Mouse (Mus musculus) C2C12 (cell line): ENCODE results near the gene Bcl2l10. TPM values are rescaled to one million over a fixed set of nuclear protein-coding genes. Genes with fewer than 3 reads are reported as not detected.

ENCODE experiments used
- H3K27me3 ChIP-seq: one replicate; pipeline ENCODE4 v1.6.1; 2011; ENCODE audit not compliant: control insufficient read depth, insufficient read depth, insufficient read length
- H3K36me3 ChIP-seq: one replicate; pipeline ENCODE4 v1.6.1; 2011; ENCODE audit not compliant: control insufficient read depth, insufficient read depth
- H3K4me3 ChIP-seq: one replicate; pipeline ENCODE4 v1.5.1; 2011; ENCODE audit warnings: mild to moderate bottlenecking, control low read depth; ENCODE audit not compliant: poor library complexity, insufficient read depth, severe bottlenecking
- H3K79me2 ChIP-seq: one replicate; pipeline ENCODE4 v1.6.1; 2011; ENCODE audit not compliant: control insufficient read depth, insufficient read depth
- H3K79me3 ChIP-seq: one replicate; pipeline ENCODE4 v1.6.1; 2011; ENCODE audit warnings: low read depth, control low read depth
- H3ac ChIP-seq: one replicate; pipeline ENCODE3; 2011; ENCODE audit warnings: low read depth; ENCODE audit not compliant: control insufficient read depth, insufficient read length
- CEBPB ChIP-seq: IDR thresholded peaks from one replicate; pipeline ENCODE4 v1.6.1; 2011; ENCODE audit warnings: low read depth, mild to moderate bottlenecking, control low read depth, moderate library complexity
- CTCF ChIP-seq: IDR thresholded peaks from one replicate; pipeline ENCODE4 v1.5.1; 2011; ENCODE audit not compliant: control insufficient read depth, insufficient read depth, insufficient read length
- FOSL1 ChIP-seq: IDR thresholded peaks from one replicate; pipeline ENCODE4 v1.8.0; 2011; ENCODE audit warnings: mild to moderate bottlenecking, low read length; ENCODE audit not compliant: poor library complexity, insufficient read depth, severe bottlenecking
- MAX ChIP-seq: IDR thresholded peaks from one replicate; pipeline ENCODE4 v1.6.1; 2011; ENCODE audit warnings: mild to moderate bottlenecking, control low read depth
- MYOD1 ChIP-seq: IDR thresholded peaks from one replicate; pipeline ENCODE4 v1.6.1; 2011; ENCODE audit warnings: low read depth; ENCODE audit not compliant: control insufficient read depth, insufficient read length
- MYOG ChIP-seq: IDR thresholded peaks from one replicate; pipeline ENCODE4 v1.6.1; 2011; ENCODE audit not compliant: control insufficient read depth, insufficient read length; ENCODE audit errors: extremely low read depth
- USF1 ChIP-seq: IDR thresholded peaks from one replicate; pipeline ENCODE4 v1.6.1; 2011; ENCODE audit warnings: low read depth, mild to moderate bottlenecking, control low read depth, moderate library complexity
- long read RNA-seq, 2 experiments: library from polyadenylated mRNA; unstranded; transcript quantifications; one replicate each; pipeline ENCODE4 v2.0.0; 2019 to 2020
- polyA plus RNA-seq: library from polyadenylated mRNA; unstranded; fragments of >200 nt; fragmentation: generic; extraction: Trizol; gene quantifications from one replicate; pipeline ENCODE4 v1.2.1, GENCODE M21; 2012; ENCODE audit warnings: missing spikeins

Bcl2l10 gene
- not detected for polyA plus RNA-seq
- long read RNA-seq, experiment 1: 0 reads
- long read RNA-seq, experiment 2: 0 reads

DNA sequence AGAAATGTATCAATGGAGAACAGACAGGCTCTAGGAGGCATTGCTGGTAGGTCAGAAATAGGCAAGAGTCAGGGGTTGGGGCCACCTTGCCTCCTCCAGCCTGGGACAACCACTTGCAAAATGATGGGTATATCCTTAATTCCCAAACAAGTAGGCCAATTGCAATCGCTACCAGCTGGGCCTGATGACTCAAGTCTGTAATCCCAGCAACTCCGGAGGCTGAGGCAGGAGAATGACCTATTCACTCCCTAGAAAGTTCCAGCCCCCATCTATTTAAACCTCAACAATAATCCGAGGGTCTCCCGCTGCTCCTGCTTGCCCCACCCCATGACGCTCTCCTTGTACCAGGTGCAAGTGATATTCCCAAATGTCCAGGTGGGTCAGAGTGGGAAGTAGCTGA, at the start of gene Bcl2l10:
Gene Bcl2l10, plus strand, starts transcription at position 301 of the 400 bp plus-strand sequence.
- no peaks in the 10 kb centered on the region for H3K79me2 ChIP-seq
- no peaks in the 10 kb centered on the region for H3K36me3 ChIP-seq
- no peaks in the 10 kb centered on the region for H3K79me3 ChIP-seq
- H3ac ChIP-seq: no peak within 1 kb of the TSS
- H3K4me3 ChIP-seq: no peak within 1 kb of the TSS
- H3K27me3 ChIP-seq: no peaks in the 10 kb centered on the region
- no peak for TF ChIP-seq MYOD1
- no peak for TF ChIP-seq FOSL1
- no peak for TF ChIP-seq CTCF
- no peak for TF ChIP-seq MAX
- TF ChIP-seq CEBPB: no peak
- TF ChIP-seq MYOG: no peak
- no peak for TF ChIP-seq USF1

DNA sequence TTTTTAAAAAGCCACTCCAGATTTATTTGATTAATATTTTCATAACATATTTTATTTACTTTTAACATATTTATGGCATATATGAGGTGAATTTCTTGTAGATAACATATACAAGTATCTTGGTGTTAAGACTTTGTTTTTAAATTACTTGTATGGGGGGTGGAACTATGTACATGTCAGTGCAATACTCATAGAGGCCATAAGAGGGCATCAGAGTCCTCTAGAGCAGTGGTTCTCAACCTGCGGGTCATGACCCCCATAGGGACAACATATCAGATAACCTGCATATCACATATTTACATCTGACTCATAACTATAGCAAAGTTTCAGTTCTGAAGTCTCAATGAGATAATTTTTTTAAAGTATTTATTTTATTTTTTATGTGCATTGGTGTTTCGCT, 48.2 kb upstream of the Bcl2l10 start:
- Histone ChIP-seq H3K36me3 (no peaks in the 10 kb centered on the region), H3K79me2 (no peaks in the 10 kb centered on the region), H3K27me3 (no peaks in the 10 kb centered on the region), H3K79me3 (no peaks in the 10 kb centered on the region), H3K4me3 (no peak overlapping the region), H3ac (no peak overlapping the region)
- no peak for TF ChIP-seq CEBPB
- TF ChIP-seq MAX: no peak
- no peak for TF ChIP-seq FOSL1
- no peak for TF ChIP-seq CTCF
- TF ChIP-seq MYOD1: no peak
- no peak for TF ChIP-seq USF1
- TF ChIP-seq MYOG: no peak

- Histone ChIP-seq H3K79me2 (no peaks in the 10 kb centered on the region), H3K27me3 (no peaks in the 10 kb centered on the region), H3K36me3 (no peaks in the 10 kb centered on the region), H3K4me3 (no peak overlapping the region), H3K79me3 (no peaks in the 10 kb centered on the region), H3ac (no peak overlapping the region)
- TF ChIP-seq CEBPB: no peak
- TF ChIP-seq MYOD1: no peak
- no peak for TF ChIP-seq CTCF
Observed at GRCm38 (mm10) chr9:75303033-75303432, 44.5 kb upstream of the Bcl2l10 start.

GRCm38 (mm10) chr9:75303701-75304261, 43.8 kb upstream of the Bcl2l10 start:
- Histone ChIP-seq H3K4me3 (no peak overlapping the region), H3K79me3 (no peaks in the 10 kb centered on the region), H3K79me2 (no peaks in the 10 kb centered on the region), H3ac (no peak overlapping the region), H3K27me3 (no peaks in the 10 kb centered on the region), H3K36me3 (no peaks in the 10 kb centered on the region)
- TF ChIP-seq MYOG: no peak
- TF ChIP-seq FOSL1: no peak
- no peak for TF ChIP-seq CTCF
- TF ChIP-seq MYOD1: no peak
- TF ChIP-seq MAX: no peak
- TF ChIP-seq USF1: no peak
- no peak for TF ChIP-seq CEBPB

DNA sequence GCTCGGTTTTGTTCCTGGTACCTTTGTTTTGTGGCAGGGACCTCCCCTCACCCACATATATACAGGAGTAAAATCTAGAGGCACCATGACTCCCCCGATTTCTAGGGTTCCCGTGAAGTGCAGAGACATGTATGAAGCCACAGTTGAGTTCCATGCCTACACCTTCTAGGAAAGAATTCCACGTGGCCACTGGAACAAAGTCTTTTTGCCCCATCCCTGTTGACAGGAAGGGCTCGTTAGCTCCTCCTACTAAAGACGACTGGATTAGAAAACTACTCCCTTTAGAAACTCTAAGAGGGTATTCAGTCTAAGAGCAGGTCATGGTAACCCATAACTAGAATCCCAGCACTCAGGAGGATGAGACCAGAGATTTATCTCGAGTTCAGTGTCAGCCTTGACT, 43.3 kb upstream of the Bcl2l10 start:
- H3K36me3 ChIP-seq: no peaks in the 10 kb centered on the region
- H3K4me3 ChIP-seq: no peak overlapping the region
- H3K79me2 ChIP-seq: no peaks in the 10 kb centered on the region
- no peaks in the 10 kb centered on the region for H3K79me3 ChIP-seq
- TF ChIP-seq MYOG (no peak), USF1 (no peak), CTCF (no peak), MAX (no peak), MYOD1 (no peak), CEBPB (no peak)
- no peaks in the 10 kb centered on the region for H3K27me3 ChIP-seq
- H3ac ChIP-seq: no peak overlapping the region

- Histone ChIP-seq H3K4me3 (no peak within 1 kb of the TSS), H3K27me3 (no peaks in the 10 kb centered on the region), H3K36me3 (no peaks in the 10 kb centered on the region), H3K79me3 (no peaks in the 10 kb centered on the region), H3ac (no peak within 1 kb of the TSS), H3K79me2 (no peaks in the 10 kb centered on the region)
- no peak for TF ChIP-seq CEBPB
- no peak for TF ChIP-seq USF1
- TF ChIP-seq MYOD1: no peak
- no peak for TF ChIP-seq CTCF
- no peak for TF ChIP-seq FOSL1
- TF ChIP-seq MAX: no peak
- no peak for TF ChIP-seq MYOG
Observed at GRCm38 (mm10) chr9:75306126-75306898, 41.2 kb upstream of the Bcl2l10 start, which contains the start of gene Gnb5. Gene Gnb5, plus strand, starts transcription at chr9:75306288.
